Mouse (Mus musculus): Measurements from ENCODE around the gene Ssr2. TPM values are rescaled to one million over a fixed set of nuclear protein-coding genes. Genes with fewer than 3 reads are reported as not detected.

Ssr2 gene
- polyA plus RNA-seq, 1 experiment, result 307 TPM

- peaks cover 17% of the 10 kb centered on the region for H3K4me1 ChIP-seq
- no peaks in the 10 kb centered on the region for H3K9me3 ChIP-seq
- H3K27me3 ChIP-seq (replicated peaks), result no peaks in the 10 kb centered on the region
- H3K4me3 ChIP-seq (replicated peaks), result no peak overlapping the region
- H3K36me3 ChIP-seq (replicated peaks; ENCODE audit: low read length), result peaks cover 97% of the 10 kb centered on the region
- no peak for TF ChIP-seq FLI1 (IDR thresholded peaks at IDR 0.05; ENCODE audit: low read length)
- no peak for TF ChIP-seq GATA1 (IDR thresholded peaks at IDR 0.05; ENCODE audit: borderline replicate concordance, low read length)
Measured at GRCm38 (mm10) chr3:88563442-88563841, 12.2 kb upstream of the Ssr2 start.

- H3K9me3 ChIP-seq, result no peaks in the 10 kb centered on the region
- no peak for TF ChIP-seq FLI1 (IDR thresholded peaks at IDR 0.05; ENCODE audit: low read length)
- no peak for TF ChIP-seq GATA1 (IDR thresholded peaks at IDR 0.05; ENCODE audit: borderline replicate concordance, low read length)
- no peak overlapping the region for H3K4me3 ChIP-seq (replicated peaks)
- H3K36me3 ChIP-seq (replicated peaks; ENCODE audit: low read length), result peaks cover 98% of the 10 kb centered on the region
- peaks cover 22% of the 10 kb centered on the region for H3K4me1 ChIP-seq
- no peaks in the 10 kb centered on the region for H3K27me3 ChIP-seq (replicated peaks)
Measured at GRCm38 (mm10) chr3:88563966-88564365, 11.7 kb upstream of the Ssr2 start.

GRCm38 (mm10) chr3:88566116-88566515, 9.6 kb upstream of the Ssr2 start:
- H3K4me1 ChIP-seq, result peaks cover 22% of the 10 kb centered on the region
- H3K36me3 ChIP-seq (replicated peaks; ENCODE audit: low read length), result peaks cover 92% of the 10 kb centered on the region
- H3K4me3 ChIP-seq (replicated peaks), result no peak overlapping the region
- no peaks in the 10 kb centered on the region for H3K27me3 ChIP-seq (replicated peaks)
- no peak for TF ChIP-seq FLI1 (IDR thresholded peaks at IDR 0.05; ENCODE audit: low read length)
- TF ChIP-seq GATA1 (IDR thresholded peaks at IDR 0.05; ENCODE audit: borderline replicate concordance, low read length), result no peak
- no peaks in the 10 kb centered on the region for H3K9me3 ChIP-seq

- Histone ChIP-seq H3K4me1 (peaks cover 22% of the 10 kb centered on the region), H3K36me3 (replicated peaks; ENCODE audit: low read length) (peaks cover 87% of the 10 kb centered on the region), H3K9me3 (no peaks in the 10 kb centered on the region), H3K27me3 (replicated peaks) (no peaks in the 10 kb centered on the region), H3K4me3 (replicated peaks) (no peak overlapping the region)
- TF ChIP-seq GATA1 (IDR thresholded peaks at IDR 0.05; ENCODE audit: borderline replicate concordance, low read length) (no peak), FLI1 (IDR thresholded peaks at IDR 0.05; ENCODE audit: low read length) (no peak)
Measured at GRCm38 (mm10) chr3:88566536-88567061, 9.1 kb upstream of the Ssr2 start.

GRCm38 (mm10) chr3:88567892-88568291, 7.8 kb upstream of the Ssr2 start:
- Histone ChIP-seq H3K36me3 (replicated peaks; ENCODE audit: low read length) (peaks cover 74% of the 10 kb centered on the region), H3K4me3 (replicated peaks) (no peak overlapping the region), H3K9me3 (no peaks in the 10 kb centered on the region), H3K27me3 (replicated peaks) (no peaks in the 10 kb centered on the region), H3K4me1 (peaks cover 14% of the 10 kb centered on the region)
- TF ChIP-seq GATA1 (IDR thresholded peaks at IDR 0.05; ENCODE audit: borderline replicate concordance, low read length) (no peak), FLI1 (IDR thresholded peaks at IDR 0.05; ENCODE audit: low read length) (no peak)

GRCm38 (mm10) chr3:88568615-88569014, 7.1 kb upstream of the Ssr2 start:
- Histone ChIP-seq H3K27me3 (replicated peaks) (no peaks in the 10 kb centered on the region), H3K9me3 (no peaks in the 10 kb centered on the region), H3K36me3 (replicated peaks; ENCODE audit: low read length) (peaks cover 67% of the 10 kb centered on the region), H3K4me1 (peaks cover 14% of the 10 kb centered on the region), H3K4me3 (replicated peaks) (no peak overlapping the region)
- TF ChIP-seq FLI1 (IDR thresholded peaks at IDR 0.05; ENCODE audit: low read length) (no peak), GATA1 (IDR thresholded peaks at IDR 0.05; ENCODE audit: borderline replicate concordance, low read length) (no peak)

GRCm38 (mm10) chr3:88569093-88569492, 6.6 kb upstream of the Ssr2 start:
- TF ChIP-seq GATA1 (IDR thresholded peaks at IDR 0.05; ENCODE audit: borderline replicate concordance, low read length) (no peak), FLI1 (IDR thresholded peaks at IDR 0.05; ENCODE audit: low read length) (no peak)
- Histone ChIP-seq H3K36me3 (replicated peaks; ENCODE audit: low read length) (peaks cover 62% of the 10 kb centered on the region), H3K27me3 (replicated peaks) (no peaks in the 10 kb centered on the region), H3K9me3 (no peaks in the 10 kb centered on the region), H3K4me3 (replicated peaks) (no peak overlapping the region), H3K4me1 (peaks cover 17% of the 10 kb centered on the region)

- Histone ChIP-seq H3K9me3 (no peaks in the 10 kb centered on the region), H3K36me3 (replicated peaks; ENCODE audit: low read length) (peaks cover 56% of the 10 kb centered on the region), H3K4me3 (replicated peaks) (no peak overlapping the region), H3K4me1 (peaks cover 17% of the 10 kb centered on the region), H3K27me3 (replicated peaks) (no peaks in the 10 kb centered on the region)
- no peak for TF ChIP-seq GATA1 (IDR thresholded peaks at IDR 0.05; ENCODE audit: borderline replicate concordance, low read length)
- TF ChIP-seq FLI1 (IDR thresholded peaks at IDR 0.05; ENCODE audit: low read length), result no peak
Measured at GRCm38 (mm10) chr3:88569694-88570093, 6.0 kb upstream of the Ssr2 start.

GRCm38 (mm10) chr3:88570341-88570740, 5.3 kb upstream of the Ssr2 start:
- TF ChIP-seq FLI1 (IDR thresholded peaks at IDR 0.05; ENCODE audit: low read length) (no peak), GATA1 (IDR thresholded peaks at IDR 0.05; ENCODE audit: borderline replicate concordance, low read length) (no peak)
- Histone ChIP-seq H3K36me3 (replicated peaks; ENCODE audit: low read length) (peaks cover 49% of the 10 kb centered on the region), H3K4me1 (peaks cover 17% of the 10 kb centered on the region), H3K4me3 (replicated peaks) (no peak overlapping the region), H3K27me3 (replicated peaks) (no peaks in the 10 kb centered on the region), H3K9me3 (no peaks in the 10 kb centered on the region)

- peaks cover 20% of the 10 kb centered on the region for H3K4me1 ChIP-seq
- H3K27me3 ChIP-seq (replicated peaks), result no peaks in the 10 kb centered on the region
- H3K4me3 ChIP-seq (replicated peaks), result no peak overlapping the region
- TF ChIP-seq FLI1 (IDR thresholded peaks at IDR 0.05; ENCODE audit: low read length) (no peak), GATA1 (IDR thresholded peaks at IDR 0.05; ENCODE audit: borderline replicate concordance, low read length) (no peak)
- no peaks in the 10 kb centered on the region for H3K9me3 ChIP-seq
- peaks cover 34% of the 10 kb centered on the region for H3K36me3 ChIP-seq (replicated peaks; ENCODE audit: low read length)
Measured at GRCm38 (mm10) chr3:88571856-88572255, 3.8 kb upstream of the Ssr2 start.

GRCm38 (mm10) chr3:88572835-88573234, 2.8 kb upstream of the Ssr2 start:
- no peaks in the 10 kb centered on the region for H3K27me3 ChIP-seq (replicated peaks)
- no peak for TF ChIP-seq FLI1 (IDR thresholded peaks at IDR 0.05; ENCODE audit: low read length)
- no peak for TF ChIP-seq GATA1 (IDR thresholded peaks at IDR 0.05; ENCODE audit: borderline replicate concordance, low read length)
- peaks cover 27% of the 10 kb centered on the region for H3K36me3 ChIP-seq (replicated peaks; ENCODE audit: low read length)
- no peaks in the 10 kb centered on the region for H3K9me3 ChIP-seq
- H3K4me1 ChIP-seq, result peaks cover 17% of the 10 kb centered on the region
- H3K4me3 ChIP-seq (replicated peaks), result no peak overlapping the region

Measured in megakaryocyte, embryonic 14.5 days (primary cell).